Mouse (Mus musculus) midbrain, embryonic 15.5 days (tissue): ENCODE data around the gene Pla2g4d. TPM values are rescaled to one million over a fixed set of nuclear protein-coding genes. Genes with fewer than 3 reads are reported as not detected.

Experiments
- ATAC-seq: fragments of 200-750 bp; cut with Nextera tagmentation; replicated peaks from 2 replicates; pipeline ENCODE4 v1.8.0; 2017; ENCODE audit warnings: moderate TSS enrichment
- H3K27ac ChIP-seq: fragments of 300-500 bp; sonication (generic); 2 replicates; pipeline ENCODE4 v1.5.1; 2015; ENCODE audit warnings: mild to moderate bottlenecking, inconsistent platforms
- H3K27me3 ChIP-seq: fragments of 300-500 bp; sonication (generic); replicated peaks from 2 replicates; pipeline ENCODE4 v1.6.1; 2015; ENCODE audit warnings: inconsistent platforms
- H3K36me3 ChIP-seq: fragments of 300-500 bp; sonication (generic); replicated peaks from 2 replicates; pipeline ENCODE4 v1.6.1; 2015; ENCODE audit warnings: inconsistent platforms
- H3K4me1 ChIP-seq: fragments of 300-500 bp; sonication (generic); 2 replicates; pipeline ENCODE4 v1.6.1; 2015; ENCODE audit warnings: inconsistent platforms
- H3K4me2 ChIP-seq: fragments of 300-500 bp; sonication (generic); 2 replicates; pipeline ENCODE4 v1.6.1; 2015; ENCODE audit warnings: inconsistent platforms, mild to moderate bottlenecking, moderate library complexity
- H3K4me3 ChIP-seq: fragments of 300-500 bp; sonication (generic); 2 replicates; pipeline ENCODE4 v1.5.1; 2015; ENCODE audit warnings: mild to moderate bottlenecking, inconsistent platforms
- H3K9ac ChIP-seq: fragments of 300-500 bp; sonication (generic); 2 replicates; pipeline ENCODE4 v1.6.1; 2015; ENCODE audit warnings: mild to moderate bottlenecking, inconsistent platforms
- H3K9me3 ChIP-seq: fragments of 300-500 bp; sonication (generic); 2 replicates; pipeline ENCODE4 v1.6.1; 2016; ENCODE audit warnings: inconsistent platforms
- WGBS: fragments of 180-500 bp; shearing (Covaris S2); methylation state at CpG from one replicate; pipeline ENCODE4 v1.1.7; 2015; ENCODE audit warnings: mixed read lengths; 5-methylcytosine and 5-hydroxymethylcytosine counted together
- polyA plus RNA-seq: library from polyadenylated mRNA; unstranded; fragments of >200 nt; fragmentation: Nextera tagmentation; extraction: Ambion mirVana; gene quantifications from 2 replicates; pipeline ENCODE4 v1.2.1, GENCODE M21; 2015

The Pla2g4d gene
- 0.04 and 0.13 TPM in 2 replicates for polyA plus RNA-seq

DNA sequence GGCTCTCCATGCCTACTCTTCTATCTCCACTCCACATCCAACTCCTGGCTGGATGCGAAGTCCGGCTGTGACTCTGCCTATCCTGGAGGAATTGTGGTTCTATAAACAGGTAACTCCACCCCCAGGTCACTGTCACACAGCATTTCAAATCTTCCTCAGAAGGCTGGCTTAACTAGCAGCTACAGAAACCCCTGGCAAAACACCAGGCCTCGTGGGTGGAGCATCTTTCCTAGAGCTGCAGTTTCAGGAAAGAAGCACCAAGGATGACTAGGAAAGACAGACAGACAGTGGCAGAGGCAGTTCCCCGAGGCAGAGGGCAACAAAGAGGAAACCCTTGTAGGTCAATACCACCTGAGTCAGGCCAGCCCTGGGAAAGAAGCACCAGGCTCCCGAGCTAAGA, at the start of gene Pla2g4d:
TSS of gene Pla2g4d (minus strand) at position 203 of the 400 bp plus-strand sequence.
- no peak within 1 kb of the TSS for H3K9ac ChIP-seq
- no peaks in the 10 kb centered on the region for H3K36me3 ChIP-seq
- 78% methylated on average over 5 of the region's 5 CpGs for WGBS
- no peaks in the 10 kb centered on the region for H3K4me1 ChIP-seq
- ATAC-seq: no peak
- no peak within 1 kb of the TSS for H3K27ac ChIP-seq
- H3K4me3 ChIP-seq: no peak within 1 kb of the TSS
- no peaks in the 10 kb centered on the region for H3K9me3 ChIP-seq
- H3K4me2 ChIP-seq: no peak within 1 kb of the TSS
- H3K27me3 ChIP-seq: no peaks in the 10 kb centered on the region

DNA sequence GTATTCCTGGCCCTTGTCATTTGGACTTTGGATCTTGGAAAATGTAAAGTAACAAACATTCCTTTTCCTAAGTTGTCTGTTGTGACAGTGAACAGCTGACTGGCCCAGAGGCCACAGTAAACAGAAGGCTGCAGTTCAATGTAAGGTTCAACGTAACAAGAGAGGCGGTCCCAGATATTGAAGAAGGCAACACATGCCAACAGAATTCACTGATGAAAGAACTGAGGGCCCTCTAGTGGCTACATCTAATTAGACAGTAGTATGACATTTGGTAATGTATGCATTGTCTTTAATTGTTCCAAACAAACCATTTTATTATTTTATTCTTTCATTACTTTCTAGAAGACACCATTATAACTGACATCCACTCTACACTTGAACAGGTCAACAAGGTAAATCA, 48.9 kb upstream of the Pla2g4d start:
- ATAC-seq: no peak
- Histone ChIP-seq H3K4me3 (no peak overlapping the region), H3K4me2 (no peak overlapping the region), H3K4me1 (no peaks in the 10 kb centered on the region), H3K9me3 (no peaks in the 10 kb centered on the region), H3K9ac (no peak overlapping the region), H3K27me3 (no peaks in the 10 kb centered on the region), H3K27ac (no peak overlapping the region), H3K36me3 (peaks cover 60% of the 10 kb centered on the region)
- WGBS: 71% methylated on average over 2 of the region's 2 CpGs

DNA sequence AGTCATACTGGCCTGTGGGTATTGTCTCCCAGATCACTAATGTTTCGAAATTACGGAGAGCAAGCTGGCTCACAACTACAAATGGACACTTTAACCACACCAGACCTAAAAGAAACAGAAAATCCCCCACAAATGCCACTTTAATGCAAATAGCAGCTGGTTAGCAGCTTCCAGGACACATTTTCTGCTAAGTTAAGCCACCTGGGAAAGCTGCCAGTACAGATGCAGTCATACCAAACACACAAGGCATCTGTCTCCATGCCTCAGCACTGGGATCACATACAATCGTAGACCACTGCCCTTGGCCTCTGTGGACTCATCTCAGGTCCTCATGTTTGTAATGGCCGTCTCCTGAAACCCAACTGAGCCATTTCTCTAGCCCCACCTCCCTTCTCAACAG, 42.6 kb upstream of the Pla2g4d start:
- H3K9ac ChIP-seq: no peak overlapping the region
- H3K27me3 ChIP-seq: no peaks in the 10 kb centered on the region
- no peak overlapping the region for H3K27ac ChIP-seq
- 87% methylated on average over 4 of the region's 4 CpGs for WGBS
- ATAC-seq: no peak
- H3K36me3 ChIP-seq: peaks cover 55% of the 10 kb centered on the region
- H3K4me1 ChIP-seq: no peaks in the 10 kb centered on the region
- H3K4me2 ChIP-seq: no peak overlapping the region
- no peak overlapping the region for H3K4me3 ChIP-seq
- H3K9me3 ChIP-seq: no peaks in the 10 kb centered on the region

DNA sequence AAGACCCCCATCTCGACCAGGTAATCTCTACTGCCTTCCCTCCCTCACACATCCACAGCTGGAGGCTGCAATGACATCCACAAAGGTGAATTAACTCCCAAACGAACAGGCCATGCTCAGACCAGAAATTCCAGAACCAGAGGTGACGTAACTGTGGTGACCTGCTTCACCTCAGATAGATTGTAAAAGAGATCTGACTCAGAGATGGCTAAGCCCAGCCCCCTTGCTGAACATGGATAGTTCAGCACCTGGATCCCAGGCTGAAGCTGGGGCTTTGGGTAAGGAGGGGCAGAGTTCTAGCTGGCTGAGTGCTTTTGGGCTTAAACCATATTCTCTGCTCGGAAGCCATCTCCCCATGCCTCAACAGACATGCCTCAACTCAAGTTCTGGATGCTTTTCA, 26.1 kb upstream of the Pla2g4d start:
- H3K4me1 ChIP-seq: no peaks in the 10 kb centered on the region
- WGBS: 82% methylated on average over 4 of the region's 4 CpGs
- ATAC-seq: no peak
- H3K36me3 ChIP-seq: peaks cover 31% of the 10 kb centered on the region
- no peaks in the 10 kb centered on the region for H3K27me3 ChIP-seq
- no peak overlapping the region for H3K4me3 ChIP-seq
- H3K27ac ChIP-seq: no peak overlapping the region
- no peak overlapping the region for H3K9ac ChIP-seq
- no peak overlapping the region for H3K4me2 ChIP-seq
- no peaks in the 10 kb centered on the region for H3K9me3 ChIP-seq

DNA sequence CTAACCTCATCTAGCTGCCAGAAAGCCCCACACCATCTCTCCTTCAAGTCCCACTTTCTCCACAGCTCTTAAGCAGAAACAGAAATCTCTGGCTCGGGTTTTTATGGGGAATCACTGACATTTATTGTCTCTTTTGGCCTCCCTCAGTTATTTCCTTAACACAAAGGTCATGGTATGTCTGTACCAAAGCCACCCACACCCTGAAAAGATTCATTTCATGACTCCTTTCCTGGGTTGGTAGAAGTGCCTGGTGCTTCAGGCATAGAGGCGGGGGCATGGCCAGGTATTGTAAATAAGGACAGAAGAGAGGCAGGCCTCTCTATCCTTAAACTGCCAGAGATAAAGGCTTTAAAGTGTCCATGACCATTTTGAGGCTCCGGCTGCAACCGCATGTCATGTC, 25.5 kb upstream of the Pla2g4d start:
- Histone ChIP-seq H3K4me3 (no peak overlapping the region), H3K27ac (no peak overlapping the region), H3K27me3 (no peaks in the 10 kb centered on the region), H3K9me3 (no peaks in the 10 kb centered on the region), H3K4me1 (no peaks in the 10 kb centered on the region), H3K36me3 (peaks cover 31% of the 10 kb centered on the region), H3K9ac (no peak overlapping the region), H3K4me2 (no peak overlapping the region)
- no peak for ATAC-seq
- WGBS: 90% methylated on average over 4 of the region's 4 CpGs

DNA sequence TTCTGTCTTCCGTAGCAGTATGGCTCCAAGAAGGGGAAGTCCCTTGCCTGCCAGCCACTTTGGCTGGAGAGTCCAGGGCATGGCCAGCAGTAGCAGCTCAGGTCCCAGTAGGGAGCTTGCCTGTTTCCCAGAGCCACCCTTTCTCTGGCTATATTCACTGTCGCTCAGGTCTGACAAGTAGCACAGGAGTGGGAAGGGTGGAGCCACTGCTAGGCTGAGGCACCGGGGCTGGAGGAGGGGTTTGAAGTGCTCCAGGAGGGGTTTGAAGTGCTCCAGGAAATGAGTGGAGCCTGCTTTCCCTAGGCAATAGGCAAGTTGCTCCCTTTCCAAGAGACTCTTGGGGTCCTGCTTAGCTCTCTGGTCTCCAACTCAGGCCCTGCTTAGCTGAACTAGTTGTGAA, 25.0 kb upstream of the Pla2g4d start, which contains the start of gene Pla2g4f:
TSS of gene Pla2g4f (minus strand) at position 190 of the 400 bp plus-strand sequence.
- ATAC-seq: no peak
- no peak within 1 kb of the TSS for H3K4me3 ChIP-seq
- H3K4me1 ChIP-seq: no peaks in the 10 kb centered on the region
- no peak within 1 kb of the TSS for H3K9ac ChIP-seq
- peaks cover 28% of the 10 kb centered on the region for H3K36me3 ChIP-seq
- H3K9me3 ChIP-seq: no peaks in the 10 kb centered on the region
- H3K27me3 ChIP-seq: no peaks in the 10 kb centered on the region
- WGBS: 65% methylated on average over 3 of the region's 3 CpGs
- H3K4me2 ChIP-seq: no peak within 1 kb of the TSS
- H3K27ac ChIP-seq: no peak within 1 kb of the TSS

DNA sequence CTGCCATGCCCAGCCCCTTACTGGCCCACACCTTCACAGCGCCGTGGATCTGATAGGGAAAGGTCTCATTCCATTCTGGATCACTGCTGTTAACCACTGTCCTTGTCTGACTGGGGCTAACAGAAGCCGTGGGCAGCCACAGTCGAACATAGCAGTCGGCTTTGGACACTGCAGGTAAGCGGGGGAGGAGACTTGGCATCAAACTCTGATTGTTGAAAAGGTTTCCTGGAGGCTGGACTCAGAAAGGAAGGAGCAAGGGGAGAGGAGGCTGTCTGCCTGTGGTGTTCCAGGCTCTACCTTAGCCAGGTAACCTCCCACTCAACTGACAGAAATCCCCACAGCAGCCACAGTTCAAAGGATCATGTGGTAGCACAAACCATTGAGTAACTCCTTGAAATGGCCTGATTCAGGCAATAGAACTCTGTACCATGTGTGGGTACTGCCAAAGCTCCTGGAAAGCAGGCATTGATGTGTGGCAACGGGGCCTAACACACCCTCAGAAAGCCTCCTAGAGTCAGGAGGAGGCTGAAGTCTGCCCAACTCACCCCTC, 23.4 kb upstream of the Pla2g4d start:
- no peak overlapping the region for H3K4me2 ChIP-seq

DNA sequence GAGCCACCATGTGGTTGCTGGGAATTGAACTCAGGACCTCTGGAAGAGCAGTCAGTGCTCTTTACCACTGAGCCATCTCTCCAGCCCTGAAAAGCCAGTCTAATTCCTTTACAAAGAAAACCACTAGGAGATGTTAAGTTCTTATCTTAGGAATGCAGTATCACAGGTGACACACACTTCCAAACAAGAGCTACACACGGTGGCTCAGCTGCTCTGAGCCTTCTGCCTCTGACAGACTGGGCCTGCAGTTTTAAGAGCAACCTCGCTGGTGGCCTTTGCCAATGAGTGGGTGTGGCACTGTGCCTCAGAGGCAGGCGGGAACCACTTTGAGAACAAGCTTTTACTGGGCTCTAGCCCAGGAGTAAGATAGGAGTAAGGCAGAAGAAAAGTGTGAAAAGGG, 15.1 kb upstream of the Pla2g4d start:
- no peak for ATAC-seq
- Histone ChIP-seq H3K9me3 (no peaks in the 10 kb centered on the region), H3K36me3 (no peaks in the 10 kb centered on the region), H3K27ac (no peak overlapping the region), H3K4me2 (no peak overlapping the region), H3K9ac (no peak overlapping the region), H3K4me3 (no peak overlapping the region), H3K27me3 (no peaks in the 10 kb centered on the region), H3K4me1 (no peaks in the 10 kb centered on the region)
- WGBS: 34% methylated on average over 3 of the region's 3 CpGs

More for the DNA sequence above, 23.4 kb upstream of the Pla2g4d start:
- no peak for ATAC-seq
- WGBS: 87% methylated on average over 7 of the region's 7 CpGs
- no peaks in the 10 kb centered on the region for H3K27me3 ChIP-seq
- H3K4me3 ChIP-seq: no peak overlapping the region
- H3K4me1 ChIP-seq: no peaks in the 10 kb centered on the region
- H3K9me3 ChIP-seq: no peaks in the 10 kb centered on the region
- no peak overlapping the region for H3K9ac ChIP-seq
- H3K27ac ChIP-seq: no peak overlapping the region
- H3K36me3 ChIP-seq: peaks cover 15% of the 10 kb centered on the region; the same call in 1 of the 2 replicates

DNA sequence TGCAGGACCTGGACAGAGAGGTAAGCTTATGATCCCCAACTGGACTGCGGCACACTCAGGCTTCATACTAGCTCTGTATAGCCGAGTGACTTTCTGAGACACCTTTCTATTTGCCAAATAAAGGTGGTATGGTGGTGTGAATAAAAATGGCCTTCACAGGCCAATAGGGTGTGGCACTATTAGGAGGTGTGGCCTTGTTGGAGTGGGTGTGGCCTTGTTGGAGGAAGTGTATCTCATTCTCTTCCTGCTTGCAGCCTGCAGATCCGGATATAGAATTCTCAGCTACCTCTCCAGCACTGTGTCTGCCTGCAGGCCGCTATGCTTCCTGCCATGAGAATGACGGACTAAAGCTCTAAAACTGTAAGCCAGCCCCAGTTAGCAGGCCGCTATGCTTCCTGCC, 12.1 kb upstream of the Pla2g4d start:
- no peaks in the 10 kb centered on the region for H3K9me3 ChIP-seq
- H3K4me1 ChIP-seq: no peaks in the 10 kb centered on the region
- H3K9ac ChIP-seq: no peak overlapping the region
- no peak overlapping the region for H3K4me2 ChIP-seq
- WGBS: 94% methylated on average over 6 of the region's 6 CpGs
- no peak for ATAC-seq
- no peak overlapping the region for H3K4me3 ChIP-seq
- H3K27ac ChIP-seq: no peak overlapping the region
- no peaks in the 10 kb centered on the region for H3K36me3 ChIP-seq
- no peaks in the 10 kb centered on the region for H3K27me3 ChIP-seq

DNA sequence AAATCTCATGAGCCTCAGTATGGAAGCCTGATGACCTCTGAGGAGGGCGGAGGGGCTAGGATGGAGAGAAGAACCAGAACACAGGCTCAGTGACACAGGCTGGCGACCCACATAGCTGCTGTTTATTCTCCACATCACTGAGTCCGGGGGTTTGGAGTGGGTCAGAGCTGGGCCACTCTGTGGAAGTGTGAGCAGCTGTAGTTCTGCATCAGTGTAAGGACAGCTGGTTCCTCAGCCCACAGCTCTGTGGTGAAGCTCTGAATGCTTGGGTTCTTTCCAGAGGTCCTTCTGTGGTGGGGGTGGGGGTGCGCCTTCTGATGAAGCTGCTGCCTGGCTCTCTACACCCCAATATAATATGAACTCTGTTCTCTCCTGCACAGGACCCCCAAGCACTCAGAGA, 10.9 kb upstream of the Pla2g4d start:
- no peak overlapping the region for H3K4me2 ChIP-seq

DNA sequence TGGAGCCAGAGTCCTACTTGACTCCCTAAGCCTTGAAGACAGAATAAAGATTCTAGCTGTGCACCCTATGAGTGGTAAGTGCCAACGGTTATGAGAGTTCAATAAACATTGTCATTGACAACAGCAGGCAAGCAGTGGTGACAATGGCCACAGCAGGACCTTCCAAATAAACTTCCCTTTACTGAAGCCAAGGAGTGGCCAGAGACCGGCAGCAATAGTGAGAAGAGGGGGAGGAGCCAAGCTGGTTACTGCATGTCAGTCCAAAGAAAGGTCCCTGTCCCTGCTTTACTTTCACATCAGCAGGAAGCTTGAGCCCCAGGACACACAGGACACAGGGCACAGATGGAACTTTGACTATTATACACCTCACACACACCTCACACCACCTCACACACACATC, 7.2 kb upstream of the Pla2g4d start:
- Histone ChIP-seq H3K4me2 (no peak overlapping the region), H3K4me3 (no peak overlapping the region), H3K9me3 (no peaks in the 10 kb centered on the region), H3K9ac (no peak overlapping the region), H3K27ac (no peak overlapping the region), H3K27me3 (no peaks in the 10 kb centered on the region), H3K4me1 (no peaks in the 10 kb centered on the region), H3K36me3 (no peaks in the 10 kb centered on the region)
- WGBS: 13% methylated on average over 2 of the region's 2 CpGs
- no peak for ATAC-seq

More for the DNA sequence above, 10.9 kb upstream of the Pla2g4d start:
- Histone ChIP-seq H3K27me3 (no peaks in the 10 kb centered on the region), H3K27ac (no peak overlapping the region), H3K9me3 (no peaks in the 10 kb centered on the region), H3K36me3 (no peaks in the 10 kb centered on the region), H3K4me3 (no peak overlapping the region), H3K9ac (no peak overlapping the region), H3K4me1 (no peaks in the 10 kb centered on the region)
- ATAC-seq: no peak
- WGBS: 85% methylated on average over 4 of the region's 4 CpGs

DNA sequence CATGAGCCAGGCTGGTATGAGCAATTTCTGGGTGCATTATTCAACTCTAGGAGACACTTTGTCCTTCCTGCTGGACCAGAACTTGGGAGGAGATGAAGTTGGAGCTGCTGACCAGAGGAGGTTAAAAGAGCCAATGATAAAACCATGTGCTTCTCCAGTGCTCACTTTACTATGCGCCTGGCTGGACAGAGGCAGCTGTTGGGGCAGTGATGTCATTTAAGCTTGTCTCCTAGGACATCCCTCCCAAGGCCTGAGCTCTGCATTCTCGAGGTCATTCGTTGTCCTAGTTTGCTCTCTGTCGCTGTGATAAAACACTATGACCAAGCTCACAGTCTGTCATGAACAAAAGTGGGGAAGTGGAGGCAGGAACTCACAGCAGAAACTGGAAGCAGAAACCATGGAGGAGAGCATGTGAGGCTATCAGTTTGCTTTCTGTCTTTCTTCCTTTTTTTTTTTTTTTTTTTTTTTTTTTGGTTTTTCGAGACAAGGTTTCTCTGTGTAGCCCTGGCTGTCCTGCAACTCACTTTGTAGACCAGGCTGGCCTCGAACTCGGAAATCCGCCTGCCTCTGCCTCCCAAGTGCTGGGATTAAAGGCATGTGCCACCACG, 2.6 kb upstream of the Pla2g4d start:
- no peaks in the 10 kb centered on the region for H3K36me3 ChIP-seq
- H3K9me3 ChIP-seq: no peaks in the 10 kb centered on the region
- no peak overlapping the region for H3K27ac ChIP-seq
- 90% methylated on average over 8 of the region's 9 CpGs for WGBS
- H3K27me3 ChIP-seq: no peaks in the 10 kb centered on the region
- H3K4me3 ChIP-seq: no peak overlapping the region
- no peak overlapping the region for H3K4me2 ChIP-seq
- H3K9ac ChIP-seq: no peak overlapping the region
- ATAC-seq: no peak
- no peaks in the 10 kb centered on the region for H3K4me1 ChIP-seq

DNA sequence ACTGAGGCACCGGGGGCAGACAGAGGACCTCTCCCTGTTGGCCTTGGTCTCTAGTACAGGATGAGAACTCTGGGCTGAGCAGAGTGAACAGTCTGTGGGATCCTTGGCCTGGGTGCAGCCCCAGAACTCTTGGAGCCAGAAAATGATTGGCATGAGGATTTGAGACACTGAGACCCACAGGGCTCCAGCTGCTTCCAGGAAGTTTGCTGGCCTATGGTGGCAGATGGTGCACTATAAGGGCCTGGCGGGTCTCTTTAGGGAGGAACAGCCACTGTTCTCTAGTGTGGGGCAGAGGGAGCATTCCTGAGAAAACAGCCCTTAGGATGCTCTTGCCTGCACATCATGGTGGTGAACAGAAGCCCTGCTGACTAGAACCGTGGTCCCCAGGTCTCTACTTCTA, 596 bp downstream of the Pla2g4d start:
- no peak overlapping the region for H3K4me3 ChIP-seq
- ATAC-seq: no peak
- no peaks in the 10 kb centered on the region for H3K27me3 ChIP-seq
- H3K27ac ChIP-seq: no peak overlapping the region
- WGBS: 87% methylated on average over 3 of the region's 3 CpGs
- H3K9me3 ChIP-seq: no peaks in the 10 kb centered on the region
- H3K4me2 ChIP-seq: no peak overlapping the region
- no peak overlapping the region for H3K9ac ChIP-seq
- no peaks in the 10 kb centered on the region for H3K36me3 ChIP-seq
- no peaks in the 10 kb centered on the region for H3K4me1 ChIP-seq
